Mouse (Mus musculus) thymus, postnatal 14 days (tissue): ENCODE results near the gene Ptrh1.

Source experiments
- DNase-seq: peaks from one replicate; pipeline ENCODE4 v3.0.0; 2021

Gene Ptrh1

GRCm38 (mm10) chr2:32757056-32757845 lies 18.3 kb upstream of the Ptrh1 start, which contains the start of gene Tor2a:
Gene Tor2a (plus strand): TSS chr2:32757234.
- peak; percentile 99 for DNase-seq

DNA sequence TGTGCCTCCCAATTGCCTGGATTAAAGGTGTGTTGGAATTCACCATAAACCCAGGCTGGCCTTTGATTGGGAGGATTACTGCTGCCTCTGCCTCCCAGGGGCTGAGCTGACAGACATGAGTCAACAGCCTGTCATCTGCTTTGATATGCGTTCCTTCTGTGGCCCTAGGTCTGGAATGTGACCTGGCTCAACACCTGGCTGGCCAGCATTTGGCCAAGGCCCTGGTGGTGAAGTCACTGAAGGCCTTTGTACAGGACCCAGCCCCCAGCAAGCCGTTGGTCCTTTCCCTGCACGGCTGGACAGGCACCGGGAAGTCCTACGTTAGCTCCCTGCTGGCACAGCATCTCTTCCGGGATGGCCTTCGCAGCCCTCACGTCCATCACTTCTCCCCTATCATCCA lies 17.1 kb upstream of the Ptrh1 start:
- peak; percentile 21 for DNase-seq

DNA sequence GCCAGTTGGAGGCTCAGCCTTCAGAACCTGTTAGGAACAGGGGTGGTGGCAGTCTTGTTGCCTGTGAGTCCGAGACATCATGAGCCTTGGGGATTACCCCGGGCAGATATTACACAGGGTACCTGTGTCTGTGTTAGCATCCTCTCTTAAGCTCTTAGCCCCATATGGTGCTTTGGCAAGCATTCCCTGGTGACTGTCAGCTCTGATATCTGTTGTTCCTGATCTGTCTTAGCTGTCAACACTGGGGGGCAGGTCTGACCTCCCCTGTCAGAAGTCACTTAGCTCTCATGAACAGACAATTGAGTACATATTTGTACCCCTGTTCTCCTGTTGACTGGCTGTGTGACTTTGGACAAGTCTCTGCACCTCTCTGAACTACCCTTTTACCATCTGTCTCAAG lies 16.6 kb upstream of the Ptrh1 start:
- DNase-seq = no peak

DNA sequence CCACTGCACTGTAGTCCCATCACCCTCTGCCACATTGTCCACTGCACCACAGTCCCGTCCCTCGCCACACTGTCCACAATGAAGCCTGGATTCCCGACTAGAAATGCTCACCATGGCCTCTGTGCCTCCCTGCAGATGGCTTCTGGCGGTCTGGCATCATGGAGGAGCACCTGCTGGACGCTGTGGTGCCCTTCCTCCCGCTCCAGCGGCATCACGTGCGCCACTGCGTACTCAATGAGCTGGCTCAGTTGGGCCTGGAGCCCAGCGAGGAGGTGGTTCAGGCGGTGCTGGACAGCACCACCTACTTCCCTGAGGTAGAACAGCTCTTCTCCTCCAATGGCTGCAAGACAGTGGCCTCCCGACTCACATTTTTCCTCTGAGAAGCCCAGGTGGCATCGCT lies 14.2 kb upstream of the Ptrh1 start:
- DNase-seq = no peak

- DNase-seq = no peak
Observed at GRCm38 (mm10) chr2:32761859-32762258, 13.7 kb upstream of the Ptrh1 start.

DNA sequence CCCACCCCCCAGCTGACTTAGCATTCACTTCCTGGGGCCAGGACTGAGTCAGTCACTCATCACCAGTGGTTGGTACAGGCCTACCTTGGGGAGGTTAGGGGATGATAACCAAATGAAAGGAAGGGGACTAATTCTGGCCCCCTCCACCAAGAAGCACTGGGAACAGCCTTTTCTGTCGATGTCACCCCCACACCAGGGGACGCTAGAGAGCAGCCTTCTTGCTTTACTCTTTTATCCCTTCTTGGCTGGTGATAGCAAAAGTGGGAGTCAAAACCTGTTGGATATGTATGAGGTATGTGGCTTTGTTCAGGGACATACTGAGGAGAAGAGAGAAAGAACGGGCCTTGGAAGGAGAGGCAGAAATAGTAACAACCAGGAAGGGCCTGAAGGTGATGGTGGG lies 12.2 kb upstream of the Ptrh1 start:
- no peak for DNase-seq

- DNase-seq = no peak
Observed at GRCm38 (mm10) chr2:32767241-32767640, 8.3 kb upstream of the Ptrh1 start.

GRCm38 (mm10) chr2:32768661-32769285 lies 6.8 kb upstream of the Ptrh1 start:
- DNase-seq = peak; percentile 29

DNA sequence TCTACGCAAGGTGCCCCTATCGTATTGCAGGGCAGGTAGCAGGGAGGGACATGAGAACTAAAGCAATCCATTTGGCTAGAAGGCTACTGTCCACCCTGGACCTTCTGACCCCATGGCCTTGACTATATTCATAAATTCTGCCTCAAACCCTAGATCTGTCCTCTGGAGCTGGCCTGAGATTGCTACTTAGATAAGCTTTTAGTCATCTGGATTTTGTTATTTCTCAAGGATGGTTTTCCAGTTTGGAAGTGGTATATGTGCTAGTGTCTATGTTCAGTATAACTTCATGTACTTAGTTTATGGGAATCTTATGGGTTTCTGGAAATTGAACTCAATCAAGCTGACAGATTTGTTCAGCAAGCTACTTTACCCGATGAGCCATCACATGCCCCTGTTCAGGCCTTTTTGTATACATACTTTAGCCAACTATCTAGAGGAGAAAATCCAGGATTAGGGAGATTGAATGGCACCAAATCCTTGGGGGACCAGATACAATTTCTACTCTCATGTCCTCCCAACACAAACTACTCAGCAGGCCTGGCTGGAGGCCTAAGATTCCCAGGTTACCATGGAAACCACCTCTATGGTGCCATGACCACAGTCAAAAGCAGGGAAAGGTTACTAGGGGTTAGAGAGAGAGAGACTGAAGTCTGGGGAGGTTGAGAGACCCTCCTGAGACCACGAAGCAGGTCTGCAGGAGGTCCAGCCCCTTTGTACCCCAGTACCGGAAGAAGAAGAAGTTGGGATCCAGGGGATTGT lies 6.1 kb upstream of the Ptrh1 start:
- no peak for DNase-seq

DNA sequence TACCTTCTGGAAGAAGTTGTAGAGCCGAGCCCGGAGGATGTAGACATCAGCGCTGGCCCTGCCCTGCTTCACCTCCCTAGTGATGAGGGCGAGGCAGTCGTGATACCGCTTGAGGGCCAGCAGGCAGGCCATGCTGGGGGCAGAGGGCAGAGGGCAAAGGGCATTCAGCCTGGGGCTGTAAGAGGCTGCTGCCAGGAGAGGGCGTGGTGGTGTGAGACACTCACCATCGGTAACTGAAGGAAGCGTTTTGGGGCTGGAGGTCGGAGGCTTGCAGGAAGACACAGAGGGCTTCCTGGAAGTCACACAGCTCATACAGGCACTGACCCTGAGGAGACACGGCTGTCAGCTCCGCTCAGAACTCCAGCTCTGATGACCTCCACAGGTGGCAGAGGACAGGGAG lies 3.7 kb upstream of the Ptrh1 start:
- peak; percentile 44 for DNase-seq

DNA sequence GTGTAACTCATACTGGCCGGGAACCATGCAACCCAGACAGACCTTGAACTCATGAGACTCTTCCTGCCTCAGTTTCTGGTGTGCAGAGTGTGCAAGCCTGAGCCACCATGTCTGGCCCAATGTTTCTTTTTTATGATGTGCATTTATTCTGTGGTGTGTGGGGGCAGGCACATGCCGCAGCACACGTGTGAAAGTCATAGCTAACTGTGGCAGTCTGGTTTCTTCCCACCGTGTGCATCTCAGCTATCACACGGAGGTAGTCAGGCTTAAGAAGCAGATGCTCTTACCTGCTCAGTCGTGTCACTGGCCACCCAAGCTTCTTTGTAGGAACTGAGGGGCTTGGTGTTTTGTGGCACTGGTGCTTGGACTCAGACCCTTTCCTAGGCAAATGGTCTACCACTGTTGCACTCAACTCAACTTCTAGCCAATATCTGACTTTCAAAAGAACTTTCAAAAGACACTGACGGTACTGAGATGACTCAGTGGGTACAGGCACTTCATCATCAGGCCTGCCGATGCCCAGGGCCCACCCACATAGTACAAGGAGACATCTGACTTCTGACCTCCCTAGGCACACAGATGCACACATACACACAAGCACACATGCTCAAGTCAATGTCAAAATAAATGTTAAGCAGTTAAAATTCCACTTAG lies 2.8 kb upstream of the Ptrh1 start:
- no peak for DNase-seq

- DNase-seq = peak; percentile 45
Observed at GRCm38 (mm10) chr2:32776192-32776591, 606 bp downstream of the Ptrh1 start.

DNA sequence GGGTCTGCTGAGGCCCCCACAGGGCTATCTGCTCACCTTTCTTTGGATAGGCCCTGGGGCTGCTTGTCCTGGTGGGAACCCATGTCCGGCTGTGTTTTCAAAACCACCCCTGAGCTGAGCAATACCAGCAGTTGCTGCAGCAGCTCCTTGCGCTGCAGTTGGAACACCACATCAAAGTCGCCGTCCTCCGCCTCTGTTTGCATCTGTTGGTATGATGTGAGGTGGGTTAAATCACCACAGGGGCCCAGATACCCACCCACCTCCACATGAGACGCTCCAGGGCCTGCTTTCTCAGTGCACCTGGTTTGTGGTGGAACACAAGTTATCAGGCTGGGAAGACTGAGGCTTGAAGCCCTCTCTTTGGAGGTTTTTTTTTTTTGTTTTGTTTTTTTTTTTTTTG lies 2.5 kb downstream of the Ptrh1 start:
- DNase-seq = peak; percentile 93

DNA sequence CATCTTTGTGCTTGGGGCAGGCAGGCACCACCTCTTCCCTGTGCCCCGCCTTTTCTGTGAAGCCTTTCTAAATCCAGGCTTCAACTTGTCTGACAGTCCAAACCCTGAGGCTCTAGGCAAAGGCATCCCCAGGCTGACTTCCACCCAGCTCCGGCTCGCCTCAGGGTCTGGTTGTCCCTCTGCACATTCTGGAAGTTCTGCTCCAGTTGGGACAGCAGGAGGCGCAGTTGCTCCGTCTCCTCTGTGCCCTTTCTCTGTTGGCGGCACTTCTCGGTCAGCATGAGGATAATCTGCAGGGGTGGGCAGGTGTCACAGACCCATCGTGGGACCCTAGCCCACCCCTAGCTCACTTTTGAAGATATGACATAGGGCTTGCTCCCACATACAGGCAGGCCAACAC lies 3.5 kb downstream of the Ptrh1 start:
- peak; percentile 73 for DNase-seq

DNA sequence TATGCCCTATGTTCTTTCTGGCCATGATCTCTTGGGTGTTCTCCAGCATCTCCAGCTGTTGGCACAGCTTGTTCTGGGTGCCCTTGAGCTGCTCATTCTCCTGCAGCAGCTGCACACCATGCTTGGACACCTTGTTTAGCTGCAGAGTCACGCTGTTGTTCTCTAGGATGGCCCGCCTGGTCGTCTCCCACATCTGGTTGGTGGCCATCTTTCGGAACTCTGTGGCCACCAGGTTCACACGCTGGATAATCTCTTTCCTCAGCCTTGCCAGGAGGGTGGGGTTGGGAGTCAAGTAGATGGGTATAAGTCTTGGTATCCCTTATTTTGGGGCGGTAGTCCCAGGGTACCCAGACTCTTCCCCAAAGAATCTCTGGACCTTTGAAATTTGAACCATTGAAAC lies 4.1 kb downstream of the Ptrh1 start:
- no peak for DNase-seq

DNA sequence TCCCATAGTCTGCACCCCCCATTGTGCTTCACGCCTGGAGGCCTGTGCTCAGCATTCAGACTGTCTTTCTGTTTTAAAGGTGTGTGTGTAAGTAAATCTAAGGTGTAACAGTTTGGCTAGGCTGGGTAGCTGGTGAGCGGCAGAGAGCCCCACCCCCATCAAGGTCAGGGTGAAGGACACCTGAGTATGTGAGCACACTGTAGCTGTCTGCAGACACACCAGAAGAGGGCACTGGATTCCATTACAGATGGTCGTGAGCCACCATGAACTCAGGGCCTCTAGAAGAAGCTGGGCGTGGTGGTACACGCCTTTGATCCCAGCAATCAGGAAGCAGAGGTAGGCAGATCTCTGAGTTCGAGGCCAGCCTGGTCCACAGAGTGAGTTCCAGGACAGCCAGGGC lies 6.1 kb downstream of the Ptrh1 start:
- DNase-seq = peak; percentile 10

DNA sequence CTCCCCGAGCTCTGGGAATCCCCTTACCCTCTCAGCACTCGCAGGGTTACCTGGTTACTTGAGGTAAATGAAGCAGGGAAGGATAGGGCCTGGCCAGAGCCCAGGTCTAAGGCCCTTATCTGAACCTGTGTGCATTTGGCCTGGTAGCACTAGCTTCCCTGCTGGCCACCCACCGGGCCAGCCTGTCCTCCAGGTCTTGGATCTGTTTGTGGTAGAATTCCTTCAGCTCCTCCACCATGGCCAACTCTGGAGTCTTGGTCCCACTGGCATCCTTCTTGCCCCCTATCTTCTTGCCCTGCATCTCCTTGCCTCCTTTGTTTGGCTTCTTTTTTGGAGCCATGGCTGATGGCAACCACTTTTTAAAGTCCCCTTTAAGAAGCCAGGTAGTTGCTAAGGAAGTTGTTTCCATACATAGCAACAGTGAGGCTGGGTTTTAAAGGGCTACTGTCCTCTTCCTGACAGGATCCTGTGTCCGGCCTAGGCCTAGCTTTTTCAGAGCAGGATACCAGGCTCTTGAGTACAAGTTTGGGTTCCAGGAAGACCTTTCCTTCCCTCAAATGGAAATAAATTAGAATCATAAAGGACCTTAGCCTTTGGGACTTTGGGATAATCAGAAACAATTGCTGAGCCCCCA lies 8.6 kb downstream of the Ptrh1 start, which contains the start of gene Cfap157:
TSS of gene Cfap157 (minus strand) at position 381 of the 634 bp plus-strand sequence.
- DNase-seq = no peak

DNA sequence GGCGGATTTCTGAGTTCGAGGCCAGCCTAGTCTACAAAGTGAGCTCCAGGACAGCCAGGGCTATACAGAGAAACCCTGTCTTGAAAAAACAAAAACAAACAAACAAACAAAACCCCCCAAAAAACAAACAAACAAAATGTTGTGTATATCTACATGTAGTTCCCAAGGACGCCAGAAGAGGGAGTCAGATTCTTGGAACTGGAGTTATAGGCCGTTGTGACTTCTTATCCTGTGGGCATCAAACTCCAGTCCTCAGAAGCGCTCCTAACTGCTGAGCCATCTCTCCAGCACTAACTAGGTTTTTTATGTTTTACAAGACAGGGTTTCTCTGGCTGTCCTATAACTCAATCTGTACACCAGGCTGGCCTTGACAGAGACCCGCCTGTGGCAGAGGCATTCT lies 11.6 kb downstream of the Ptrh1 start:
- no peak for DNase-seq

GRCm38 (mm10) chr2:32788581-32788980 lies 13.0 kb downstream of the Ptrh1 start:
- DNase-seq = no peak

DNA sequence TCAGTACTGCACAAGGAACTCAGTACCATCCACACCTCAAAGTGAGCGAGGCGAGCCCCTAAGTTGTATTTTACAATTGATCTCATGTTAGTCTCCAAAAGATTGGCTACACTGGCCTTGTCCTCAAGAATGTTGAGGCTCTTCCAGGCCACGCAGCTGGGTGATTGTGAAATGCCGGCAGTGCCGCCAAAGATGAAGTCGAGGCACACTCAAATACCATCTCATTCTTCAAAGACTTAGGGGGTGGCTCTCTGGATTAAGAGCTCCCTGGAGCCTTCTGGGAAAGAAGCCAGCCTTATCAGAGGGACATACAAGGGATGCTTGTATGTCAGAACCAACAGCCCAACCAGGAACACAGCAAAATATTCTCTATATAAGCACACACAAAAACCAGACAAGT lies 15.7 kb downstream of the Ptrh1 start:
- no peak for DNase-seq

DNA sequence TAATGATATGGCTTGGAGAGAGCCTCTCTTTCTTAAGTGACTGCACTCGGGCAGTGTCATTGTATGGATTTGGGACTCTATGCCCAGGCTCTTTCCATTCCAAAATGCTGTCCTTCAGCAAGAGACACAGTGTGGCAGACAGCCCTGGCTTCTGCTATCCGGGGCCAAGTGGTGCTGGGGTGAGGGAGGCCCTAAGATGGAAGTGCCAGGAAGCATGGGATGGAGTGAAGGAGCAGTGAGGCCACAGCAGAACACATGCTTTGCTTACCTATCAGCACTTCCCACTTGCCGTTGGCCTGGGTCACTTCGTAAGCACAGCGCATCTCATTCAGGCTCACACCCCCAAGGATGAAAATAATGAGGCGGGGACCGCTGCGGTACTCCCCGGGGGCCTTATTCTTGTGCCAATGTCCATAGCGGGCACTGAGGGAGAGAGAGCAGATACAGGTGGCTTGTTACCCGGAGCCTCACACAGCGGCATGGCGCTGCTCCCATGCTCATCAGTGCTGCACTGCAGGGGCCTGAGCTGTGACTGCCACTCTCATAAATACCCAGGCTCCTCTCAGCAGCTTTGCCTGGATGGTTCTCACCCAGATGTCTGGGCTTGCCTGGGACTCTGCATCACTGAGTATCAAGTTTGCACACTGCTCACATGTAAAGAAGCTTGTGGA lies 20.3 kb downstream of the Ptrh1 start:
- no peak for DNase-seq
